Mouse (Mus musculus): ENCODE data around the gene Hoxb9. TPM values are rescaled to one million over a fixed set of nuclear protein-coding genes. Genes with fewer than 3 reads are reported as not detected.

Hoxb9 gene
- polyA plus RNA-seq, 1 experiment from 2014 or later = 72.9 TPM

DNA sequence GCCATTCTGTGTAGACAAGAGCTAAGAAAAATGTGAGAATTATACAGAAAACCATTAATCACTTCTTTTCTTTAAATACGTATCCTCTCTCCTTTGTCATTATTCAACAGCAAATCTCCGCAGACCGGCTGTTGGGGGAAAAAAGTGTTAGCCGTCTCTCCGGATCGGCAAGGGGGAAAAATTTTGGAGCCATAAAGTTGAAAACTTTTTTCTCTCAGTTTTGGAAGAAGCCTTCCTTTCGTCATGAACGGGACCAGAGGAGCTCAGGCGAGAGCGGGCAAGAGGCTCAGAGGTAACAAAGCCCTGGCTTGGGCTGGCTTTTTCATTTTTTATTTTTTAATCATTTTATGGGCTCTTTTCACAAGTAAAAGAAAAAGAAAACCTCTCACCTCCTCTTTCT, 51.9 kb downstream of the Hoxb9 start, which contains the start of gene Hoxb3:
Hoxb3 (plus strand) TSS at position 173 of the 400 bp plus-strand sequence.
- peak within 1 kb of the TSS; percentile 100 for H3K27ac ChIP-seq (replicated peaks)
- H3K27me3 ChIP-seq = no peaks in the 10 kb centered on the region
- peak within 1 kb of the TSS; percentile 96 for H3K4me2 ChIP-seq
- H3K36me3 ChIP-seq = peaks cover 12% of the 10 kb centered on the region; the same call in 1 of the 2 replicates
- peaks cover 89% of the 10 kb centered on the region for H3K4me1 ChIP-seq (replicated peaks)
- H3K9ac ChIP-seq = peak within 1 kb of the TSS; percentile 100
- no peaks in the 10 kb centered on the region for H3K9me3 ChIP-seq
- H3K4me3 ChIP-seq = peak within 1 kb of the TSS; percentile 99
- ATAC-seq (ENCODE audit: low read depth) = no peak
- 7% methylated on average over 10 of the region's 10 CpGs for WGBS

DNA sequence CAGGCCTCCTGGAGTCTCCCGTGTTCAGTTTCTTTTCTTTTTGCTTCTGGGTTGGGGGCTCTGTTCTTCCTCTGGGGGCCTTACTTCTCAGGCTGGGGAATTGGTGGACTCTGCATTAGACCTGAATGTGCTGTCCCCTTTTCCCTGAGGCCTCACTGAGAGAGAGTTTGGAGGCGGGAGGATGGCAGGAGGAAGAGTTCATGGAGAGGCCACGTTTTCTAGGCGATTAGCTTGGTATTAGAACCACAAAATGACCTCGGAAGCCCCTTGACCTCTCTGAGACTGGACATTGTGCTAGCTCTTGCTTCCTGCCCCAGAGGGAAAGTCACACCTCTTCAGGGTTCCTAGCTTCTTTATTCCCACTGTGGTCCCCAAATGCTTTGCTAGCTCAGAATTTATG, 52.9 kb downstream of the Hoxb9 start:
- H3K36me3 ChIP-seq = peaks cover 12% of the 10 kb centered on the region; the same call in 1 of the 2 replicates
- H3K27me3 ChIP-seq = no peaks in the 10 kb centered on the region
- WGBS = 6% methylated on average over 5 of the region's 5 CpGs
- peak overlapping the region; percentile 99 for H3K4me3 ChIP-seq
- ATAC-seq (ENCODE audit: low read depth) = no peak
- H3K4me2 ChIP-seq = peak overlapping the region; percentile 96
- peak overlapping the region; percentile 100 for H3K9ac ChIP-seq
- peak overlapping the region; percentile 100 for H3K27ac ChIP-seq (replicated peaks)
- H3K4me1 ChIP-seq (replicated peaks) = peaks cover 97% of the 10 kb centered on the region
- H3K9me3 ChIP-seq = no peaks in the 10 kb centered on the region

DNA sequence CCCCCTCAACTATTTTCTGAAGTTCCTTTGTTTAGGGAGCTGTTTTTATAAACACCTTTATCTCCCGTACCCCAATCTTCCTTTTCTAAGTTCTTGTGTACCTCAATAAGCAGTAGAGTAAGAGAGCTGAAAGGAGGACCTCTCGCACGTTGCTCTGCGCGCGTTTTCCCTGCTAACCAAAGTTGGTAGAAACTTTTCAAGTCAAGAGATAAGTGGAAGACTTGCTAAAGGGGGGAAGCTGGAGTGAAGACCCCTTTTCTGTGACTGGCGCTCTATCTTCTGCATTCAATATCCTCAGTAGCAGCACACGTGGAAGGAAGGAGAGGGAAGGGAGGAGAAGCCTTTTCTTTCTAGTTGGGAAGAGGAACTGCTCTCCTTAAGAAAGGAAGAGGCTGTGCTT, 53.7 kb downstream of the Hoxb9 start:
- H3K9me3 ChIP-seq = no peaks in the 10 kb centered on the region
- peak overlapping the region; percentile 99 for H3K4me3 ChIP-seq
- H3K27ac ChIP-seq (replicated peaks) = peak overlapping the region; percentile 100
- H3K4me1 ChIP-seq (replicated peaks) = peaks cover 100% of the 10 kb centered on the region
- peak overlapping the region; percentile 100 for H3K9ac ChIP-seq
- WGBS = 4% methylated on average over 8 of the region's 8 CpGs
- peaks cover 13% of the 10 kb centered on the region; the same call in 1 of the 2 replicates for H3K36me3 ChIP-seq
- no peak for ATAC-seq (ENCODE audit: low read depth)
- H3K4me2 ChIP-seq = peak overlapping the region; percentile 96
- H3K27me3 ChIP-seq = no peaks in the 10 kb centered on the region

- no peak for ATAC-seq (ENCODE audit: low read depth)
- Histone ChIP-seq H3K9ac (peak overlapping the region; percentile 100), H3K4me1 (replicated peaks) (peaks cover 100% of the 10 kb centered on the region), H3K4me2 (peak overlapping the region; percentile 96), H3K9me3 (no peaks in the 10 kb centered on the region), H3K27me3 (no peaks in the 10 kb centered on the region), H3K27ac (replicated peaks) (peak overlapping the region; percentile 100), H3K4me3 (peak overlapping the region; percentile 99), H3K36me3 (peaks cover 16% of the 10 kb centered on the region; the same call in 1 of the 2 replicates)
- WGBS = 3% methylated on average over 22 of the region's 22 CpGs
Measured at GRCm38 (mm10) chr11:96325747-96326212, 54.5 kb downstream of the Hoxb9 start.

MicroRNAs within 50 kb of the gene (microRNA counts, 519-probe panel; counts per million panel counts)
- microRNA mmu-miR-10a (6,168 counts per million, percentile 99 among the panel's probes with 10 or more counts), microRNA mmu-miR-196a (5,021 counts per million, percentile 86 among the panel's probes with 10 or more counts)

Small RNA genes lying within 50 kb of the gene (microRNA-seq; reads per million reads assigned to microRNA genes)
- gene Mir10a (204,885 reads per million, percentile 100 among the genes with 10 or more reads in this experiment), gene Mir196a-1 (25.0 reads per million, percentile 37 among the genes with 10 or more reads in this experiment)

Other genes starting within 250 kb of the Hoxb9 start
- not detected in 2 replicates for gene Gip, start 246.9 kb upstream of the Hoxb9 start, polyA plus RNA-seq (2015; fragmentation: Nextera tagmentation; extraction: Ambion mirVana)
- gene Snf8, start 236.6 kb upstream of the Hoxb9 start, polyA plus RNA-seq (2015; fragmentation: Nextera tagmentation; extraction: Ambion mirVana) = 129 TPM in 2 replicates
- gene Ube2z, start 206.1 kb upstream of the Hoxb9 start, polyA plus RNA-seq (2015; fragmentation: Nextera tagmentation; extraction: Ambion mirVana) = 31.5 and 33.0 TPM in 2 replicates
- 605 and 642 TPM in 2 replicates for gene Atp5g1, start 195.8 kb upstream of the Hoxb9 start, polyA plus RNA-seq (2015; fragmentation: Nextera tagmentation; extraction: Ambion mirVana)
- gene Calcoco2, start 159.5 kb upstream of the Hoxb9 start, polyA plus RNA-seq (2015; fragmentation: Nextera tagmentation; extraction: Ambion mirVana) = not detected in 2 replicates
- gene Ttll6, start 137.7 kb upstream of the Hoxb9 start, polyA plus RNA-seq (2015; fragmentation: Nextera tagmentation; extraction: Ambion mirVana) = not detected in 2 replicates
- 1.7 TPM in 1 of 2 replicates, not detected in the other for gene Hoxb13, start 77.1 kb upstream of the Hoxb9 start, polyA plus RNA-seq (2015; fragmentation: Nextera tagmentation; extraction: Ambion mirVana)
- gene Hoxb8, start 10.4 kb downstream of the Hoxb9 start, polyA plus RNA-seq (2015; fragmentation: Nextera tagmentation; extraction: Ambion mirVana) = 81.7 and 114 TPM in 2 replicates
- 124 and 125 TPM in 2 replicates for gene Hoxb7, start 15.2 kb downstream of the Hoxb9 start, polyA plus RNA-seq (2015; fragmentation: Nextera tagmentation; extraction: Ambion mirVana)
- gene Hoxb6, start 21.0 kb downstream of the Hoxb9 start, polyA plus RNA-seq (2015; fragmentation: Nextera tagmentation; extraction: Ambion mirVana) = 171 and 174 TPM in 2 replicates
- 67.1 and 88.3 TPM in 2 replicates for gene Hoxb5, start 31.9 kb downstream of the Hoxb9 start, polyA plus RNA-seq (2015; fragmentation: Nextera tagmentation; extraction: Ambion mirVana)
- gene Hoxb4, start 46.8 kb downstream of the Hoxb9 start, polyA plus RNA-seq (2015; fragmentation: Nextera tagmentation; extraction: Ambion mirVana) = 7.5 and 8.7 TPM in 2 replicates
- 12.8 and 14.7 TPM in 2 replicates for gene Hoxb3, start 51.9 kb downstream of the Hoxb9 start, polyA plus RNA-seq (2015; fragmentation: Nextera tagmentation; extraction: Ambion mirVana)
- gene Hoxb2, start 79.1 kb downstream of the Hoxb9 start, polyA plus RNA-seq (2015; fragmentation: Nextera tagmentation; extraction: Ambion mirVana) = 63.0 and 67.1 TPM in 2 replicates
- 1.2 and 1.6 TPM in 2 replicates for gene Hoxb1, start 94.3 kb downstream of the Hoxb9 start, polyA plus RNA-seq (2015; fragmentation: Nextera tagmentation; extraction: Ambion mirVana)
- gene Skap1, start 193.1 kb downstream of the Hoxb9 start, polyA plus RNA-seq (2015; fragmentation: Nextera tagmentation; extraction: Ambion mirVana) = 7.9 and 9.0 TPM in 2 replicates